Mouse (Mus musculus) stomach, embryonic 14.5 days (tissue): ENCODE results near the gene Birc5. TPM values are rescaled to one million over a fixed set of nuclear protein-coding genes. Genes with fewer than 3 reads are reported as not detected.

Experiments
- ATAC-seq: fragments of 200-750 bp; cut with Nextera tagmentation; 2 replicates; pipeline ENCODE4 v1.8.0; 2017; ENCODE audit warnings: low read depth, moderate TSS enrichment; ENCODE audit not compliant: insufficient number of reproducible peaks, insufficient read depth, low FRiP score
- H3K27ac ChIP-seq: fragments of 300-500 bp; sonication (generic); 2 replicates; pipeline ENCODE4 v1.5.1; 2014; ENCODE audit warnings: mild to moderate bottlenecking, low read length, moderate library complexity, mixed read lengths
- H3K27me3 ChIP-seq: fragments of 300-500 bp; sonication (generic); 2 replicates; pipeline ENCODE4 v1.6.1; 2014; ENCODE audit warnings: low read length, control low read depth, mixed read lengths; ENCODE audit not compliant: control insufficient read depth, insufficient read depth
- H3K36me3 ChIP-seq: fragments of 300-500 bp; sonication (generic); 2 replicates; pipeline ENCODE4 v1.6.1; 2014; ENCODE audit warnings: mild to moderate bottlenecking, control low read depth, low read length, moderate library complexity, mixed read lengths; ENCODE audit not compliant: control insufficient read depth, insufficient read depth
- H3K4me1 ChIP-seq: fragments of 300-500 bp; sonication (generic); 2 replicates; pipeline ENCODE4 v1.6.1; 2014; ENCODE audit warnings: low read length, control low read depth, mixed read lengths; ENCODE audit not compliant: control insufficient read depth, insufficient read depth
- H3K4me2 ChIP-seq: fragments of 300-500 bp; sonication (generic); replicated peaks from 2 replicates; pipeline ENCODE4 v1.6.1; 2014; ENCODE audit warnings: low read depth, low read length, control low read depth
- H3K4me3 ChIP-seq: fragments of 300-500 bp; sonication (generic); 2 replicates; pipeline ENCODE4 v1.5.1; 2014; ENCODE audit warnings: low read depth, low read length, control low read depth
- H3K9ac ChIP-seq: fragments of 300-500 bp; sonication (generic); replicated peaks from 2 replicates; pipeline ENCODE4 v1.6.1; 2014; ENCODE audit warnings: low read depth, mild to moderate bottlenecking, control low read depth, low read length, moderate library complexity, mixed read lengths
- H3K9me3 ChIP-seq: fragments of 300-500 bp; sonication (generic); 2 replicates; pipeline ENCODE4 v1.6.1; 2016; ENCODE audit warnings: low read depth, low read length, control low read depth; ENCODE audit not compliant: control insufficient read depth
- WGBS: fragments of 180-500 bp; shearing (Covaris S2); extraction: QIAGEN DNeasy Blood & Tissue Kit; methylation state at CpG from one replicate; pipeline ENCODE4 v1.1.7; 2014; 5-methylcytosine and 5-hydroxymethylcytosine counted together
- polyA plus RNA-seq: library from polyadenylated mRNA; unstranded; fragments of >200 nt; fragmentation: Nextera tagmentation; extraction: Ambion mirVana; gene quantifications from 2 replicates; pipeline ENCODE4 v1.2.1, GENCODE M21; 2014

The Birc5 gene
- polyA plus RNA-seq, 1 experiment from 2014 or later, result 307 TPM

DNA sequence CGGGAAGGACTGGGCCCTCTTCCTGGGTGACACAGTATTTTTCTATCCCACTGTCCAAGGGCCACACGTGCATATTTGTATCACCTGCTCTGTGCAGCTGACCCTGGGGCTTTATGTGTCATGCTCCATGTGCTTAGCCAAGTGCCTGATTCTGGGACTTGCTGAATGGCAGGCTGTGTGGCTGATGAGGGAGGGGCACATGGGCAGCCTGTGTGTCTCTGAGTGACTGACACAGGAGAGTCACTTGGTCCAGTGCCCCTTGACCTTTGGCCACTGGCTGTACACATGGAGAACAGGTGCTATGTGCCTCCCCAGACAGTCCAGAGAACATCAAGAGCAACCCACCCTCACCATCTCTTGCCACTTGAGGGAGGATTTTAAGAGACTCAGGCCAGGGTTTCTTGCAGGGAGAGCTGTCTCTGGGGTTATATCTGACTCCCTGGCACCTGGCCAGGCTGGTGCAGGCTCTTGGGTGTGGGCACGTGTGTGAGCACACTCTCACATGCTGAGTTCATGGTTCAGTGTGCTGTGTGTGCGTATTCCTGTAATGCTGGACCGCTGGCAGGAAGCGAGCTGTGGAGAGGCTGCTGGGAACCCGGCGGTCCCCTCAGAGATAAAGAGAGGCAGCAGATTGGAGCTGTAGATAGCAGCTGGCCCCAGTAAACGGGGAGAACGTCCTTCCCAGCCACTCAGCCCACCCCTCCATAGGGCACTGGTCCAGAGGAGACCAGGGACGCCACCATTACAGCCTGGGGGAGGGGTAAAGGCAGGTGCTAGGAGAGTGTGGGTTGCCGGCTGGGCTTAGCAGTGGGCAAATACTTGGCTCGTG, 29.1 kb downstream of the Birc5 start:
- 21% methylated on average over 13 of the region's 13 CpGs for WGBS
- Histone ChIP-seq H3K27ac (peak overlapping the region; percentile 48; the same call in 1 of the 2 replicates), H3K27me3 (no peaks in the 10 kb centered on the region), H3K9ac (no peak overlapping the region), H3K36me3 (no peaks in the 10 kb centered on the region), H3K4me1 (peaks cover 39% of the 10 kb centered on the region), H3K9me3 (no peaks in the 10 kb centered on the region), H3K4me3 (no peak overlapping the region), H3K4me2 (peak overlapping the region; percentile 16; the same call in 1 of the 2 replicates)
- peak; percentile 43; the same call in 1 of the 2 replicates for ATAC-seq

DNA sequence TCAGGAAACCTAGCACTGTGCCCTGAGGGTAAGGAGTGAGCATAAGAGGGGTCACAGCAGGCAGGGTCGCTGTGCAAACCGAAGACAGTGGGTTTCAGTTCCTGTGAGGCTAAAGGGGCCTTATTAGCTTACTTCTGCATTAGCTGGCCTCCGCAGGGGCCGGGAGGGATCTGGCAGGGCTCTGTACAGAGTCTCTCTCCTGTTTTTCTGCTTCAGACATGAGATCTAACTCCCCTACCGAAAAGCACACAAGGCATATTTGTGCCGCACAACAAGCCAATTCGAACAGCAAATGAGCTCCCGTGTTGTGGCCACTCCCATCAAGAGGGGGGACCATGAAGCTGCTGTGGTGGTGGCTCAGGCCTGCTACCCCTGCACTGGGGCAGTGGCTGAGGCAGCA, 29.8 kb downstream of the Birc5 start:
- Histone ChIP-seq H3K36me3 (no peaks in the 10 kb centered on the region), H3K27ac (peak overlapping the region; percentile 48; the same call in 1 of the 2 replicates), H3K9me3 (no peaks in the 10 kb centered on the region), H3K9ac (no peak overlapping the region), H3K27me3 (no peaks in the 10 kb centered on the region), H3K4me3 (no peak overlapping the region), H3K4me2 (peak overlapping the region; percentile 16; the same call in 1 of the 2 replicates), H3K4me1 (peaks cover 39% of the 10 kb centered on the region)
- 20% methylated on average over 8 of the region's 8 CpGs for WGBS
- no peak for ATAC-seq

DNA sequence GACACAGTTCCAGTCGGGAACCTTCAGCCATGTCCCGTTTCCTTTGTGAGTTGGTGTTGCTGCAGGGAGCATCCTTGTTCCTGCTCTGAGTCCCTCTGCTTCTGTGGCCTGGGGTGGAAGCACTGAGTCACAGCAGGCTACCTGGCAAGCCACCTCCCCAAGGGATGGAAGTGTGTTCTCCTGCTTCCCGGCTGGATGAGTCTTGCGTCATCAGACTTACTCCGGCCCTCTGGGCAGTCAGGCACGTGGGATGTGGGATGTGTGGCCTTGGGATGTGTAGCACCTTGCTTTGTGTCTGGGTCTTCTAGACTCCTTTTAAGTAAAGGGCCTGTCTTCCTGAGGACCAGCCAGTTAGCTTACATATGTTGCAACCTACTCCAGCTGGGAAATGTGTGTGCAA, 30.6 kb downstream of the Birc5 start:
- H3K4me1 ChIP-seq, result peaks cover 39% of the 10 kb centered on the region
- no peak overlapping the region for H3K4me2 ChIP-seq
- WGBS, result 81% methylated on average over 6 of the region's 6 CpGs
- no peaks in the 10 kb centered on the region for H3K9me3 ChIP-seq
- H3K36me3 ChIP-seq, result no peaks in the 10 kb centered on the region
- H3K27ac ChIP-seq, result no peak overlapping the region
- H3K9ac ChIP-seq, result no peak overlapping the region
- no peaks in the 10 kb centered on the region for H3K27me3 ChIP-seq
- H3K4me3 ChIP-seq, result no peak overlapping the region
- ATAC-seq, result no peak

DNA sequence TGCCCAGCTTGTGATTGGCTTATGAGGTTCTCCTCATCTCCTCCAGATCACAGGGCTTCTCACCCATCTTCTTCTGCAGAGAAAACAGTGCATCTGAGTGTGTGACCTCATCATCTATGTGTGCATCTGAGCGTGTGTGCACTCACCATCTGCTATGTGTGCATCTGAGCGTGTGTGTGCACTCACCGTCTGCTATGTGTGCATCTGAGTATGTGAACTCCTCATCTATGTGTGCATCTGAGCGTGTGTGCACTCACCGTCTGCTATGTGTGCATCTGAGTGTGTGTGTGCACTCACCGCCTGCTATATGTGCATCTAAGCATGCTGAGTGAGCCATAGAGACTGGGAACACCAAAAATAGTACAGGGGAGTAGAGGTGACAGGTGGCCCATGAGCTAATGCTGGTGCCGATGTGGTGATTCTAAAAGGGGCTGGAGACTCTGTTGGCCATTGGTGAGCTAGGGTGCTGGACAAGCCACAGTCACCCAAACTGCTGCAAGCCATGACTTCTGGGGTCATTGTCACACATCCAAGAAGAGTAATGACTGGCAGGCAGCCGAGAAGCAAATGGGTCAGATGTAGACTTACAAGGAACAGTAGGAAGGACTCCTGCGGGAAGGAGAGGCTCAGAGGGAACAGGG, 31.4 kb downstream of the Birc5 start:
- ATAC-seq, result no peak
- Histone ChIP-seq H3K4me1 (peaks cover 39% of the 10 kb centered on the region), H3K4me2 (no peak overlapping the region), H3K27me3 (no peaks in the 10 kb centered on the region), H3K9ac (no peak overlapping the region), H3K9me3 (no peaks in the 10 kb centered on the region), H3K4me3 (no peak overlapping the region), H3K27ac (no peak overlapping the region), H3K36me3 (no peaks in the 10 kb centered on the region)
- 90% methylated on average over 9 of the region's 9 CpGs for WGBS

DNA sequence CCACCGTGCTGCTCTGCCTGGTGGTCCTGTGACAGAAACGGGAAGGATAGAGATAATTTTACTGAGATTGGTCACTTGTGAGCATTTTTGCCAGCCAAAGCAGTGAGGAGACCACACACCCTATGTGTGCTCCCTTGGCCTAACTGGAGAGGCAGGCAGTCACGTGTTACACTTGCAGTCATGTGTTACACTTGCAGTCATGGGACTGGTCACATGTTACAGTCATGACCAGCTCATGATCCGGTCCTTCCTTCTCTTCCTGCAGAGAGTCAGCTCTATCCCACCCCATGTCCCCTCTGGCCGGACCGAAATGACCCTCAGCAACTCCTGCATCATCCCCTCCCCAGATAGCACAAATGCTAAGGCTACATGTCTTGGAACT, 31.9 kb downstream of the Birc5 start:
- H3K4me1 ChIP-seq, result peaks cover 35% of the 10 kb centered on the region
- no peaks in the 10 kb centered on the region for H3K27me3 ChIP-seq
- H3K4me3 ChIP-seq, result no peak overlapping the region
- H3K9ac ChIP-seq, result no peak overlapping the region
- H3K36me3 ChIP-seq, result no peaks in the 10 kb centered on the region
- H3K27ac ChIP-seq, result peak overlapping the region; percentile 61; the same call in 1 of the 2 replicates
- no peak overlapping the region for H3K4me2 ChIP-seq
- 76% methylated on average over 6 of the region's 6 CpGs for WGBS
- no peaks in the 10 kb centered on the region for H3K9me3 ChIP-seq
- ATAC-seq, result no peak

DNA sequence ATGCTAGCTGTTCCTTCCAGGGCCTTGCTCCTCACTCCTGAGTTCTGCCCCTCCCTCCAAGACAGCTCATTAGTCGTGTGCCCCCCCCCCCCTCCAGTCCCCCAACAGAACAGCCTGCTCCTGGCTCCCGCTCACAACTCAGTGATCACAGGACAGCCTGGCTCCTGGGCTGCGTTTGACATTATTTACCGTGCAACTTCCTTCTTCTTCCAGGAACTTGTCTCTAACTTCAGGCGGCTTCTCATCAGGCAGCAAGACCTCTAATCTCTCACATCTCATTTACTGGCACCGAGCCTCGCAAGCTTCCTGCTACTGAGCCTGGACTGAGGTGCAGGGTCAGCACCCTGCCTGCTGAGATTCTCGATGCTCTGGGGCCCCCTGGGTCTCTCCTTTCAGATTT, 32.7 kb downstream of the Birc5 start:
- ATAC-seq, result peak; percentile 43
- H3K9me3 ChIP-seq, result no peaks in the 10 kb centered on the region
- peak overlapping the region; percentile 61; the same call in 1 of the 2 replicates for H3K27ac ChIP-seq
- 5% methylated on average over 8 of the region's 8 CpGs for WGBS
- no peak overlapping the region; the same call in 1 of the 2 replicates for H3K9ac ChIP-seq
- H3K4me1 ChIP-seq, result peaks cover 35% of the 10 kb centered on the region
- H3K4me2 ChIP-seq, result no peak overlapping the region
- no peaks in the 10 kb centered on the region for H3K36me3 ChIP-seq
- H3K27me3 ChIP-seq, result no peaks in the 10 kb centered on the region
- H3K4me3 ChIP-seq, result no peak overlapping the region

DNA sequence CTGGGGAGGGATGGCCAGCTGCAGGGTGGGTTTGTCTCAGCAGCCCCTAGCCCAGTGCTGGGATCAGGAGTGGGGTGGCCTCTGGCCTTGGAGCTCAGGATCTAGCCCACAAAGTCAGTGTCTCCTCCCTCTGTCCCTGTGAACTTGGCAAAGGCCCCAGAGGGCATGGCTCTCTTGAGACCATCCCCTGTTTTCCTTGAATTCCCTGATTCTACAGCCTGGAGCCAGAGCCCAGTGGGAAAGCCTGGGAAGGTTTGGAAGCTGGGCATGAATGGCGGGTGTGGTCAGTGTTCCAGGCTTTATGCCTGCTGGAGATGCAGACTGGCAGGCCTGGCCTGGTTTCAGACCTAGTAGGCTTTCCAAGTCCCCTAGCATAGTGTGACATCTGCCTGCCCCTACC, 33.2 kb downstream of the Birc5 start:
- 85% methylated on average over 1 of the region's 1 CpGs for WGBS
- Histone ChIP-seq H3K9me3 (no peaks in the 10 kb centered on the region), H3K9ac (no peak overlapping the region), H3K27ac (peak overlapping the region; percentile 61; the same call in 1 of the 2 replicates), H3K4me3 (no peak overlapping the region), H3K27me3 (no peaks in the 10 kb centered on the region), H3K4me2 (no peak overlapping the region), H3K4me1 (peaks cover 33% of the 10 kb centered on the region), H3K36me3 (no peaks in the 10 kb centered on the region)
- ATAC-seq, result no peak

DNA sequence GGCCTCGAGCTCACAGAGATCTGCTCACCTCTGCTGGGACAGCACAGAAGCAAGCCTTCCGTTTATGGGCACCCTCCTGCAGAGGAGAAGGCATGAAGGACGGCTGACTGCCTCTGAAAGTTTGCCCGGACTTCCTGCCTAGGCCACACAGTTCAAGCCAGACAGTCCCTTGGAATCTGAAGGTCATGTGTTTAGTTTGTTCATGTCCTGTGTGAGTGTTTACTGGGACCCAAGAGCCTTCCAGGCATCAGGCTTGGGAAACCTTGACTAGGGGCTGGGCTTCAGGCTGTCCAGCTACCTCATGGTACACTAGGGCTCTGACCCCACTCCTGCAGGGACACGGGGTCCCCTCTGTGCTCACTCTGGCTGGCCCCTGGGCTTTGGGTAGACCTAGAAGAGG, 36.9 kb downstream of the Birc5 start:
- no peak for ATAC-seq
- no peaks in the 10 kb centered on the region for H3K9me3 ChIP-seq
- no peaks in the 10 kb centered on the region for H3K27me3 ChIP-seq
- H3K4me3 ChIP-seq, result no peak overlapping the region
- H3K4me1 ChIP-seq, result peaks cover 46% of the 10 kb centered on the region
- no peak overlapping the region for H3K9ac ChIP-seq
- WGBS, result 47% methylated on average over 5 of the region's 5 CpGs
- no peak overlapping the region for H3K27ac ChIP-seq
- no peak overlapping the region for H3K4me2 ChIP-seq
- H3K36me3 ChIP-seq, result no peaks in the 10 kb centered on the region
